Mouse (Mus musculus): ENCODE data around the gene Nmnat2. TPM values are rescaled to one million over a fixed set of nuclear protein-coding genes. Genes with fewer than 3 reads are reported as not detected.
A peak's percentile ranks its signal among the peaks of the same experiment; 100 is the strongest.

The Nmnat2 gene
- total RNA-seq, 2 experiments from 2014 or later: 104 to 109 TPM

DNA sequence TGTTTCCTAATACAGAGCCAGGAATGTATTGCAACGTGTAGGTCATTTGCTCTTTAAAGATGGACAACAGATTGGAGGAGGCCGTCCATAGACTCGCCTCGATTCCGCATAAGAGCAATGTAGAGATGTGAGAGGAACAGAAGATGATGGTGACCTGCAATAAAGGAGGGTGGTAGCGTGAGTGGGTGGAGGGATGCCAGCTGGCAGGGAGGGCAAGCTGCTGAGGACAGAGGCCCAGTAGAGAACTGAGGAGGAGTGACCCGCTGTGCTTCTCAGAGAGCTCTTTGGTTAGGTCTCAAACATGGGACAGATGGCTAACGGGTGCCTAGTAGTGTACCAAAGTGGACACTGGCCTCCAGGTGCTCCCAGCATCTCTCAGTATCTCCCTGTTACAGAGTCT, 23.9 kb downstream of the Nmnat2 start:
- DNase-seq (ENCODE audit: low spot score in 2 of 2): no peak

DNA sequence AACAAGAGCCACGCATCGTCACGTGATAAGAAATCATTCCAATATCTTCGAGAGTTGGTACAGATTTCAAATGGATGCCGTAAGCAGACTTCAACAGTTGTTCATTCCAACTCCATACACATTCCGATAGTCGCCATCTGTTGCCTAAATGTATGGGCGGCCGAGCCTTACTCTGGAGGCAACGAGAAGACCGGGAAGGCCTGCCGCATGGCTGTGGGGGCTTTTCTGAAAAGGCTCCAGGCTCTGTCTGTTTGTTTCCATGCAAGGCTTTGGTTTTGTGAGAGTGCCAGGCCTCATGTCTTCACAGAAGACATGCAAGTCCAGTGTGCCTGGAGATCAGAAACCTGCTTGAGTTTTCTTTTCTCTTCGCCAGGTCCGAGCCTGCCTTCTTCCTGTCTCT, 28.6 kb downstream of the Nmnat2 start:
- DNase-seq (ENCODE audit: low spot score in 2 of 2): no peak

DNA sequence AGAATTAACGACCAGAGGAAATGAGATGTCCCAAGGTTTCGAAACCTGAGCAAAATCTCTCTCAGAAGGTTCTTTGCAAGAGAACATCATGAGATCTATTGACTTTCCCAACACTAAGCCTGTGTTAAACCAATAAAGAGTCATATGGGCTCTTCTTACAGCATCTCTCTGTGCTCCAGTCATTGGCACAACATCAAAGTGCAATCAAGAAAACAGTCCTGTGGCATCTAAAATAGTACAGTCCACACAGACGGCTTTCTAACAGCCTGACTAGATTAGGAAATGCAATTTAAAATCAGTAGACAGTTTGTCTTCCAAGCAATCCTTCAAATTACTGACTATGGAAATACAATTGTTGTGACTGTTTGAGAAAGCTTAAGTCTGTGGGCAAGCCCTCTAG, 32.2 kb downstream of the Nmnat2 start:
- no peak for DNase-seq (ENCODE audit: low spot score in 2 of 2)

DNA sequence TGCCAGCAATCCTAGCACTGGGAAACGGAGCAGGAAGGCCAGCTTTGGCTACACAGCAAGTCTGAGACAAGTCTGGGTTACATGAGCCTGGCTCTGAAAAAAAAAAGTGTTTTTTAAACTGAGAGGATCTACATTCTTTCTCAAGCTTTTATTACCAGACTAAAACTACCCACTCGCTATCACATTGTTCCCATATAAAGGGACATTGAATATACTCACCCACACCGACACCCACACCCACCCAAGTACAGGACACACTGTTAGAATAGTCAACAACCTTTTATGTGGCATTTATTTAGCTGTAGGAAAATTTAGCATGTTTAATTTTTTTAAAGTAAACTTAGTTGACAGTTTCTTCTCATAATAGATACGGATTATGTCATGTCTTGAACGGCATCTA, 35.3 kb downstream of the Nmnat2 start:
- no peak for DNase-seq (ENCODE audit: low spot score in 2 of 2)

DNA sequence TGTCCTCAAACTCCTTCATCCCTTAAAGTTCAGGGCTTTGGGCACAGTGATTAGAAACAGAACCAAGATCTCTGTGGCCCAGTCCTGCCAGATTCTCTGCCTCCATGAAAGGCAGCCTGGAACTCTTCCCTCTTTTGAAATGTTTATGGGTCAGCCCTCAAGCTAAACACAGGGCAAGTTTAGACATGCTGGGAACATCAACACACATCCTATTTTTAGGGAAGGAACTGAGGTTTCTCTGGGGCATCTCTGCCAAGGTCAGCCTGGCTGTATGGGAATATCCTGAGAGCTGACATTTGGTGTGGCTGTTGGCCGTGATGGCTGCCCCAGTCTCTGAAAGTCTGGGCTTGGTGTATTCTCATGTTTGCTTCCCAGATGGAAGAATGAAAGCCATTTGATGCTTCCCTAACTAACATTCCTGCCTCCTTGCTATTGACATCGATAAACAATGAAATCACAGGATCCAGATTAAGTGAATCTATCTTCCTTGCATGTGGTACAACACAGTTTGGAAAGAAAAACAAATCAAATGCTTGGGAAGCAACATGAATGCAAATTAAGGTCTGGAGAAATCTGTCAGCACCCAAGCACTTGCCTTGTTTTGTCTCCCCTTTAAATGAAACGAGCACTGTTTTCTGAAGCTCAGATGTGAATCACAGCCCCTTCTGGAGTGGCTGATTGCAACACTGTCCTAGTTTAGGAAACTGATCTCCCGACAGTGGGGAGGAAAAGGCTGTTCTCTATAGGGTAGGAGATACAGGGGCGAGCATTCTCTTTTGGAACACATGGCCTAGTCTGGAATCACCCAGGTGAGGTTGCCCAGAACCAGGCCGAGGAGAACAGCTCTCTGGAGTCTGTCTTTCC, 37.7 kb downstream of the Nmnat2 start:
- no peak for DNase-seq (ENCODE audit: low spot score in 2 of 2)

DNA sequence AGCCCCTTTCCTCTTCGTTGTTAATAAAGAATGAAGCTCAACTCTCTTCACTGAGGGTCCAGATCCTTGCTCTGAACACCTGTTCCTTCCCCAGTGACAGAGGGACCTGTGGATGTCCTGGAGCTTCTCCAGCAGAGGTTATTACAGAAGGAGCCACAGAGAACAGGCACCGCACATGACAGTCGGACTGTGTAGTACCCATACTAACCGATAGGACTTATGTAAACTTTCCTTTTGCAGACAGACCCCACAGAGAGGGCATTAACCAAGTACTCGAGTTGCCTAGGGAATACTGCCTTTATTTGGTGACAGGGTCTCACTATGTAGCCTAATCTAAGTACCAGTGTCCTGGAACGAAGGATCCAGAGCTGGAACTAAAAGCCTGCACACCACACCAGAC, 39.0 kb downstream of the Nmnat2 start:
- DNase-seq (ENCODE audit: low spot score in 2 of 2): no peak

DNA sequence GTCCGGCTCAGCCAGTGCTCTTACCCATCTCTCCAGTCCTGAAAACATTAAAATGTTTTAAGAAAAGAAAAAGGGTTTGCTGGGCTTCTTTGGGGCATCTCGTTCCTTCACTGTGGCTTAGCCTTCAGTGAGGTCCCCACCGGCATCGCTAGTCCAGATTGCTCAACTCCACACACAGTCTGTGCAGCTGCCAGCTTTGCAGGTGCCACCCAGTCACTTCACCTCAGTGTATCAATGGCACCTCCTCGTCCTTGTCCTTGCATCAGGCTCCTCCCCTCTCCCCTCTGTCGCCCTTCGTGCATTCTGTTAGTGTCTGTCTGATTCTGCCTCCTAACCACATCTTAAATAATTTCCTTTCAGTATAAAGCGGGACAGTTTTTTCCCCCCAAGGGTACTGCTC, 45.2 kb downstream of the Nmnat2 start:
- no peak for DNase-seq (ENCODE audit: low spot score in 2 of 2)

DNA sequence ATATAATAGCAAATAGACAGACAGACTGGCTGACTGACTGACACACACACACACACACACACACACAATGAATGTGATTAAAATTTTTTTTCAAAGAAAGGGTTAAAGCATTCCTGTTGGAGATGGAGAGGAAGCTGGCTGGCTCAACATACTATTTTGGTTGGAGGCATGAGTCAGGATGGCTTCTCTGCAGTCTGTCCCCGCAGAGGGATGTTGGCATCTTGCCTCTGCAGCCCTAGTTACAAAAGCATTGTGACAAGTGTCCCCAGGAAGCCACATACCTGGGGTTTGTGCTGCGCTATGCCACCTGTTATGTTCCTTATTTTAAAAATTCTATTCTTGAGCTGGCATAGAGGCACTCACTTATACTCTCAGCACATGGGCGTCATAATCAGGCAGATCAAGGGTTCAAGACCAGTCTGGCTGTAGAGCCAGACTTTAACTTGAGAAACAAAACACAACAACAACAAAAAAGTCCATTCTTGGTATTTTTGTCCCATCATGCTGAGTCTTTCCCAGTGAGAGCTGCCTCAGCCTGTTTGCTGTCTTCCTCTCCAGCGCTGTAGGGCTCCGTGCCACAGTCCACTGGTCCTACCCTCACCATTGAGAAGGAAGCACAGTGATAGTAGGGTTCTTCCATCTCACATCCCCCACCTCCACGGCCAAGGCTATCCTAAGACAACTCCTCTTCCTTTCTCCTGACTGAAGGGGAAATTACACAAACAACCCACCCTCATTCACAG, 45.9 kb downstream of the Nmnat2 start:
- DNase-seq (ENCODE audit: low spot score in 2 of 2): peak in 1 of 2 experiments; percentile 69

DNA sequence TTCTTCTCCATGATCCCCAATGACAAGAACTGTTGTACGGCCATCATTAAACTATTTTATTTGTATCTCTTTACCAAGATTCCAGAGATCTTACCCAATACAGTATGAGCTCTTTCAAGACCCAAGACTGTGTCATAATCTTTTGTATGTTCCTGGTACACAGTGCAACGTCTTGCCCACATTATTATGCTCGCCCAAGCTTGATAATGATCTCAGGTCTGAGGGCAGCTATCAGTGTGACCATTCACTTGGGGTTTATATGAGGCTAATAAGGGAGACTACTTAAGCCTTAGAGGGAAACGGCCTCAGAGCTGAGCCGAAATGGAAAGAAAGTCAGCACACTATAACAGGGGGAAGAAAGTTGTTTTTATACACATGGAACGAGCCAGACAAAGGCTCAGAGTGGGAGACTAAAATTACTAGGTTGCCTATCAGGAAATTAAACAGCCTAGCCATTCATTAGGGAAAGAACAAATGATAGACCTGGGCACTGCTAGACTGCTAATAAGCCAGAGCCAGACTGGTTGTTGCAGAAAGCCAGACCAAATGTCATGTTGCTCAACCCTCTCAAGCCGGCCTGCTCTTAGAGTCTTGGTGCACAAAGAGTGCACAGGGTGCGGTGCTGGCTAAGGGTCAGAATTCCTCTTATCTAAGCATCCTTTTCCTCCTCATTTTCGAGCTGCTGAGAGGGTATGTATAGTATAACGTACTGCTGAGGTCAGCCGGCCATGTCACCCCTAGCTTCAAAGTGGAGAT, 47.7 kb downstream of the Nmnat2 start:
- DNase-seq (ENCODE audit: low spot score in 2 of 2): no peak

DNA sequence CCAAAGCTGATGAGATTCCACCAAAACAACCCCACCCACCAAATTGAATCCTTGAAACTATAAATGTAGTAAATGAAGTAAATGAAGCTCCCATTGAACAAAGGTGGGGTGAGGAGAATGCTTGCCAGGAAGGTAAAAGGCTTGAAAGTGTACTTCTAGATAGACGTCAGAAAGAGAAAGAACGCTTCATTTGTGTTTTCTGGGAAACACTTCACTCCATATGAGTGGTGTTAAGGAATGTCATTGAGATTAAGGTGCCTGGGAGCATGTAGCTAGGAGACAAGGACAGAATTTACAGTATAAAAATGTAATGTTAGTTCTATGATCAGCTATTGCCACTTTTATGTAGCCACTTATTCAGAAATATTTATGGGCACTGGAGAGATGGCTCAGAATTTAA, 49.7 kb downstream of the Nmnat2 start:
- no peak for DNase-seq (ENCODE audit: low spot score in 2 of 2)

DNA sequence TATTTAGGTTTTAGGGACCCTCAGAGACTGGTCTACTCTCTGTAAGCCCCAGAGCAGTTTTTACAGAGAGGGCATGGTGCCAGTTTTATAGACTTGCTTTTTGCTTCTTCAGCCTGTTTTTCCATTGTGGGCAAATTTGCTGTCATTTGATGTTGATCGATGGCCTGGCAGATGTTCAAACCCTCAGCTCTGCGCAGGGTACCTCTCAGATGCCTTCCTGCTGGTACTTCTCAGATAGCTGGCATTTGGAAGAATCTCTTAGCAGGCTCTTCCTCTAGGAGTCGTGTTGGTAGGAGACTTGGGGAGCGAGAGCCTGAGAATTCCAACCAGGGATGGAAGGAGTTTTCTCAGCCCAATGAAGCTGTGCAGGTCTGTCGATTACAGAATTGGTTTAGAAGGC, 51.3 kb downstream of the Nmnat2 start:
- DNase-seq (ENCODE audit: low spot score in 2 of 2): no peak

DNA sequence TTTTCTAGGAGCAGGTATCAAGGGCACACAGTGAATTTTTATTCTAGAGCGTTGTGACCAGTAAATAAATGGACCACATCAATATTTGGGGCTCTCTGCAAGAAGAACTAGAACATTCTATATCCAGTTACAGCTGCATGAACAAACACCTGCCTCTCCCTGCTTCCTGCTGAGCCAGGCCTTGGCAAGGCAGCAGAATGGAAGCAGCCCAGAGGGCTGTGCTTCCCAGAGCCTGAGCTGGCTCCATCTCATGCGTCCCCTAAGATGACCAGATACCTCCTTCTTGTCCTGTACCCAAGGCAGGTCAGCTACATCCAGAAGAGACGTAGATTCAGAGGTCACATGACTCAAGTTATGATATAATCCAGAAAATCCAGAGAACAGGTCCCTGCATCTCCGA, 52.0 kb downstream of the Nmnat2 start:
- no peak for DNase-seq (ENCODE audit: low spot score in 2 of 2)

DNA sequence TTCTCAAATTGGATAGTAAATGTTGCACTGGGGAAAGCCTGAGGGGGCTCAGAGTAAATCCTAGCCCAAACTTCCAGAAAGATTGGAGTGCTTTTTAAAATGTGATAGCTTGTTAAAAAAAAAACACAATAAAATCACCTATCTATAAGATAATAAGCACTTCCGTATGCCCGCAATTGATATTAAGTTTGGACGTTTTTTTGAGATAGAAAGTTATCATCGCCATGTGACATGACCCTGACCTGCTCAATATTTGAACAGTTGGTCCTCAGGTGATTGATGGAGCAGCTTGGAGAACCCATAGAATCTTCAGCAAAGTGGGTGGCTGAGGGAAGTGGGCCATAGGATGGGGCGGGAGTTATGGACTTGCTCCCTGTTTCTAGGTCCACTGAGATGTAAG, 52.5 kb downstream of the Nmnat2 start:
- no peak for DNase-seq (ENCODE audit: low spot score in 2 of 2)

DNA sequence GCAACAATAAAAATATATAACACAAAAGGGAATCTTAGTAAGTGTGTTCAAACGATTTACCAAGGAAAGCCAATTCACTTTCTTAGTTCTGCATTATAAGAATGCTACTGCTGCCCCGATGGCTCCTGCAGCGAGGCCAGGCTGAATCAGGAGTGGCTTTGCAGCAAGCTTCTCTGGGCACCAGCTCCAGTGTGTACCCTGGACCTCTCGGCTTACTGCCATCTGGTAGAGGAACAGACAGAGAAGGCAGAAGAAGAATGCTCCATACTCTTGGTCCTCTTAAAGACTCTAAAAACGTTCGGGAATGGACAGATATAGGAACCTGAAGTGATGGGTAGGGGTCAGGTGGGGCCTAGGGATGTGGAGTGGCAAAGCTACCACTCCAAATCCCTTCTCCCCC, 53.0 kb downstream of the Nmnat2 start:
- no peak for DNase-seq (ENCODE audit: low spot score in 2 of 2)

DNA sequence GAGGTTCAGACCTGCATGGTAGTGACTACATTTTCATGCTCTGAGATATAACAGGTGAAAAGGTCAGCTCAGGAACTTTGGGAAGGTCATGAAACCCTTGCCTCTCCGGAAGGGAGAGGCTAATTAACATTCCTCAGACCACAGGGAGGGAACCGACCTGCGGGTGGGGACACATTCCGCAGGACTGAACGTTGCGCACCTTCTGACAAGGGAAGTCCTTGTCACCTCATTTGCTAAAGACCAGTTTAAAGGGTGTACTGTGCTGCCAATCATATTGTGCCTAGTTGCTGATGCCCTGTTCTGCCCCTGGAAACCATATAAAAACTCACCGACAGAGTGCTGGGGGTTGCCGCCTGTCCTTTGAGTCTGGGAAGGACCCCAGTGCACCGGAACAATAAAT, 54.5 kb downstream of the Nmnat2 start:
- no peak for DNase-seq (ENCODE audit: low spot score in 2 of 2)

DNA sequence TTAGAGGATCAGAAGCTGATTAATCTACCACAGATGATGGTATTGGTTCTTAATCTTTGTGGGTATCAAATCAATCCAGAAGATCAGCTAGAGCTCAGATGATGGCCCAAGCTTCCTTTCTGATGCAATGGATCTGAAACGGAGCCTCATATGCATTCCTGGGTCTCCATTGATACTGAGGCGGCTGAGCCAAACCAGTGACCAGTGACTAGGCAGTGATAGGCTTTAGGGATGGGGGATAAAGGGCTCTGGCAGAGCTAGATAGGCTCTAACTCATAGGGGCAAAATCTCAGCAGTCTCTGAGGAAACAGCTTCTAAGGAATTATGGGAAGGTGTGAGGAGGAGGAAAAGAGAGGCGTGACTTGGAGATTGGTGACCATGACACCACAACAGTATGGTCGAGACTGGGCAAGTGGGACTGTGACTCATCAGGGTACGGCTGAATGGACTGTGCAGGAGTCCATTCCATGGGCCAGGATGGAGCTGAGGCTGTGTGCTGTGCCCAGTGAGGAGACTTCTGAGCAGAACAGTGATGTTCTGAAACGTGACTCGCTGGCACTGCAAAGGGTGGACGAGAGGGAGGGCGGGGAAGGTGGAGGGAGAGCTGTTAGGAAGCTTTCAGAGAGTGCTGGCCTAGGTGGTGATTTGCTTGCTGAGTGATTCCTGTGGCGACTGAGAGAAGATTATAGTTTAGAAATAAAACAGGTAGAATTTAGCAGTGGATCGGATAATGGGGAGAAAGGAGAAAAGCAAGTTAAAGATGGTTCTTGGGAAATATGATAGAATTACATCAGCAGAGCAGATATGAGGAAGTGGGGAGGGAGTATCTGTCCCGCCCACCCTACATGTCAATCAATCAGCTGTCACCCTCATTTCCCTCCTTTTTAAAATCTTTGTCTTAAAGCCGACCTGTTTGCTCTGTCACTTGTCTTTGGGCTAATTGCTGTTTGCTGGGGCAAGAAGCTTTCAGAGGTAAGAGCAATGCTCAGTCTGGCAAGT, 55.9 kb downstream of the Nmnat2 start:
- no peak for DNase-seq (ENCODE audit: low spot score in 2 of 2)

DNA sequence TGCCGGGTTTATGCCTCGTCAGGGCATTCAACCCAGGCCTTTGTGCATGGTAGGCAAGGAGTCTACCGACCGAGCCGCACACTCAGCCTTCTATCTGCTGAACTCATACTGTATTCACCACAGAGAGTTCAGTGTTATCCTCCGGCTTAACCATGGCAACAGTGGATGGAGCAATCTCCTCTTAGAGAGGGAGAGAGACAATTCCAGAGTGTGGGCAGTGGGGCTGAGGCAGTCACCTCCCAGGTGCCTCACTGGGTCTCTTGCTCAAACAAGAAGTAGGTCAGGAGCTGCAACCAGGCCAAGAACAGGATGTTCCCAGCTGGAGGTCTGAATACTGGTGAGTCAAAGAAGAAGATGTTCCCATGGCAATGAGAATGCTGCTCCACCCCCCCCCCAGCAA, 56.8 kb downstream of the Nmnat2 start:
- DNase-seq (ENCODE audit: low spot score in 2 of 2): no peak

DNA sequence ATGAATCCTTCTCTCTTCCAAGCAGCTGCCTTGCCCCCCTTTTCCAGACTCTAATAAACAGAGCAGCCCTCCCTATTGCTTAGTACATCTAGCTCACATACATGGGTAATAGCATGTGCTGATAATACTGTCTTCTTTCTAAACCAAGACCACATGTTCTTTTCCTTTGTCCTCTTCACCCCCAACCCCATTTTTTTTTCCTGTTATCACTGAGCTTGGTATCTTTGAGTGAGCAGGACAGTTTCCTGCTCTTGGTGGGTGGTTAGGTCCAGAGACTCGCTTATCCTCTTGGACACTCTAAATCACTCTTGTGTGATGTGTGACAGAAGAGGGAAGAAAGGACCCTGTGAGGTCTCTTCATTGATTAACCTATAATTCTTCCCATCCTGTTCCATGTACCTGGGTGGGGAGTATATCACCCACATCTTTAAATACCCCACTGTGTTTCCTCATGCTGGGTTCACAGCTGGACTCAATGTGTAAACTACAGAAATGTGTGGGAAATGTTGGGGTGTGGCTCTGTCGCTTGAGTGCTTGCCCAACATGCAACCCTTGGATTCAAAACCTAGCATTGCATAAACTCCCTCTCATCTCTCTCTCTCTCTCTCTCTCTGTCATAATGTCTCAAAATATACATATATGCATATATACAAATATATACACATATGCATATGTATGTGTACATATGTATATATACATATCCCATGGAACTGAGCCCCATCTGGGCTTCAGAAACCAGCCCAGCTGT, 58.9 kb downstream of the Nmnat2 start:
- no peak for DNase-seq (ENCODE audit: low spot score in 2 of 2)

DNA sequence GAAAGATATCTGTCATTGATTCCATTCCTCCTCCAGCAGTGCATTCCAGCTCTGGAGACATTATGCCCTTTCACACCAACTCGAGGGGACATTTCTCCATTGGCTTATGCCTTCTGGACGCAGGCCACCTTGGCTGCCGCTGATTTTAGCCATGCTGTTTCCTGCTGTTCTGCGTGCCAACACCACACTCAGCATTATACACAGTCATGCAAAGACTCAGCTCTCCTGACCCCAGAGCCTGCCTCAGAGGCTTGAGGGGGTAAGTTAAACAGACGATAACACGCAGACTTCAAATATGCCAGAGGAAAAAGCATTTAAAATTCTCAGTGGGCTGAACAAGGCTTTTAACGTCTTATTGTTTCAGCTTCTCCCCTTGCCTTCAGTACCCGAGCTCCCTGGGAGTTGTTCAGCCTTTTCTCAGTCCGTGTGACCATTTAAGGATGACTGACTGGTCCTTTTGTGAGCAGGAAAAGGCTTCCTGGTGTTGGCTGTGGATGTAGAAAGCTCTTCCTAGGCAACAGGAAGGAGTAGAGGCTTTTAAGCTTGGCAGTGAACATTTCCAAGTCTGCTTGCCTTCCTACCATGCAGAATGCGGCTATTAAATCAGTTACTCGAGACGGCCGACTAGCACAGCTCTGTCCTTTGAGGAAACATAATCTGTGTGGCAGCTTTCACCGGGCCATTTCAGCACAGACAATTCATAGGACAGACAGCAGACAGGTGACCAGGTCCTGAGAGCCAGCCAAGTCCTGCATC, 59.8 kb downstream of the Nmnat2 start:
- DNase-seq (ENCODE audit: low spot score in 2 of 2): no peak
